Mouse (Mus musculus) ES-E14 (cell line): ENCODE data around the gene Rcan2.

Experiments
- CHD2 ChIP-seq: IDR thresholded peaks from 2 replicates; pipeline ENCODE4 v1.6.1; 2014; ENCODE audit warnings: mild to moderate bottlenecking, low read depth, low read length, inconsistent platforms
- HCFC1 ChIP-seq: IDR thresholded peaks from 2 replicates; pipeline ENCODE4 v1.6.1; 2012; ENCODE audit warnings: low read length, inconsistent platforms, borderline replicate concordance; ENCODE audit not compliant: insufficient read depth
- ZC3H11A ChIP-seq: IDR thresholded peaks from 2 replicates; pipeline ENCODE4 v1.6.1; 2012; ENCODE audit warnings: low read depth, mild to moderate bottlenecking, inconsistent platforms, low read length, borderline replicate concordance

DNA sequence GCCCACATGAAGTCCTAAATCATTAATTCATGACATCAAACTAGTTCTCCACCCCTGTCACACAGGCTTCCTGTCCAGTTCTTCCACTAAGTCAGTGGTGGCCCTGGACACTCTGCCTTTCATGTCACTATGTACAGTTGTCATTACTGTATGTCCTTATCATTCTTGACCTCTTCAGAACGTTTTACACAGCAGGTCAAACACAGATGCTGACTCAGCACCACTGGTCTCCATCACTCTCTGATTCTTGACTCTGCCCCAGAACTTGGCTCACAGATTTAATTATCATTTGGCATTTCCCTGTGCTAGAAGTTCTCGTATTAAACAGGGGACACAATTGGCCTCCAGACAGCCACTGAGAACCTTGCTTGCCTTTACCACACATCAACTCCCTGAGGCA, 76.3 kb downstream of the Rcan2 start:
- TF ChIP-seq CHD2 (no peak), HCFC1 (no peak), ZC3H11A (no peak)
